Mouse (Mus musculus) intestine, embryonic 14.5 days (tissue): ENCODE measurements around the gene Psmc1. TPM values are rescaled to one million over a fixed set of nuclear protein-coding genes. Genes with fewer than 3 reads are reported as not detected.

Experiments used
- ATAC-seq: fragments of 200-750 bp; cut with Nextera tagmentation; replicated peaks from 2 replicates; pipeline ENCODE4 v1.8.0; 2017; ENCODE audit warnings: low read depth, moderate number of reproducible peaks, moderate TSS enrichment, moderate library complexity; ENCODE audit not compliant: low FRiP score, low TSS enrichment
- DNase-seq: peaks from one replicate; pipeline ENCODE4 v3.0.0-alpha.2; 2018; ENCODE audit warnings: low spot score
- H3K27ac ChIP-seq: fragments of 300-500 bp; sonication (generic); 2 replicates; pipeline ENCODE4 v1.5.1; 2014; ENCODE audit warnings: low read depth, mild to moderate bottlenecking, control low read depth
- H3K27me3 ChIP-seq: fragments of 300-500 bp; sonication (generic); replicated peaks from 2 replicates; pipeline ENCODE4 v1.6.1; 2014; ENCODE audit warnings: low read length, control low read depth; ENCODE audit not compliant: control insufficient read depth, insufficient read depth
- H3K36me3 ChIP-seq: fragments of 300-500 bp; sonication (generic); 2 replicates; pipeline ENCODE4 v1.6.1; 2014; ENCODE audit warnings: low read length, control low read depth; ENCODE audit not compliant: control insufficient read depth, insufficient read depth
- H3K4me1 ChIP-seq: fragments of 300-500 bp; sonication (generic); replicated peaks from 2 replicates; pipeline ENCODE4 v1.6.1; 2014; ENCODE audit warnings: low read length, control low read depth, mixed read lengths; ENCODE audit not compliant: control insufficient read depth, insufficient read depth
- H3K4me2 ChIP-seq: fragments of 300-500 bp; sonication (generic); 2 replicates; pipeline ENCODE4 v1.6.1; 2014; ENCODE audit warnings: low read length
- H3K4me3 ChIP-seq: fragments of 300-500 bp; sonication (generic); 2 replicates; pipeline ENCODE4 v1.5.1; 2014; ENCODE audit warnings: low read depth, low read length, control low read depth, mixed read lengths
- H3K9ac ChIP-seq: fragments of 300-500 bp; sonication (generic); 2 replicates; pipeline ENCODE4 v1.6.1; 2014; ENCODE audit warnings: mild to moderate bottlenecking, low read length
- H3K9me3 ChIP-seq: fragments of 300-500 bp; sonication (generic); 2 replicates; pipeline ENCODE4 v1.6.1; 2016; ENCODE audit warnings: low read length, control low read depth; ENCODE audit not compliant: control insufficient read depth
- WGBS: fragments of 180-500 bp; shearing (Covaris S2); extraction: QIAGEN DNeasy Blood & Tissue Kit; methylation state at CpG from one replicate; pipeline ENCODE4 v1.1.7; 2014; 5-methylcytosine and 5-hydroxymethylcytosine counted together
- polyA plus RNA-seq: library from polyadenylated mRNA; unstranded; fragments of >200 nt; fragmentation: Nextera tagmentation; extraction: Ambion mirVana; gene quantifications from 2 replicates; pipeline ENCODE4 v1.2.1, GENCODE M21; 2014

Gene Psmc1
- polyA plus RNA-seq, 1 experiment from 2014 or later = 242 TPM

DNA sequence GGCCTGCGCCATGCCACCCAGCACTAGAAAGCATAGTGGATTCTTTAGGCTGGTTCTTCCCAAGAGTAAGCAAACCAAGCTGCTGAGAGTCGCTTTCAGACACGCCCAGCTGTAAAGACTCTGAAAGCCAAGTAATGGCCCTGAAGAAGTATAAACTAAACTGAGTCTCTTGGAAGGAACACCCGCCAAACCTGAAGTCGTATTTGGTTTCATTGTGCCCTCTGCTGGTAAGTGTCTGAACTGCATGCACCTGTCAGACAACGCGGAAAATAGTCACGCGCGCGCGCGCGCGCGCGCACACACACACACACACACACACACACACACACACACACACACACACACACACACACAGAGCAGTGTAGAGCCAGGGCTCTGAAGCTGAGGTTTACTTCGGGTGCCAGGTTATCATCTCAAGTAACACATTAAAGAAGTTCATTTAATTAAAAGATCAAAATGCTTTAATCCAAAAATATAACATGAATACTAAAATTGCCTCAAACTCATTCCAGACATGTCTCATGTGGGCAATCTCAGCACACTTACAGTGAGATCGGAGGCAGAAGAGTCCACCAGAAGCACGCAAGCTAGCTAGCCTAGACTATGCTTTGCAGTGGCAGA is 3.6 kb upstream of the Psmc1 start:
- WGBS = 10% methylated on average over 20 of the region's 20 CpGs
- DNase-seq = peak; percentile 89
- Histone ChIP-seq H3K9me3 (no peaks in the 10 kb centered on the region), H3K36me3 (no peaks in the 10 kb centered on the region), H3K4me1 (peaks cover 9% of the 10 kb centered on the region; the same call in 1 of the 2 replicates), H3K4me2 (peak overlapping the region; percentile 5; the same call in 1 of the 2 replicates), H3K4me3 (no peak overlapping the region), H3K9ac (no peak overlapping the region), H3K27me3 (no peaks in the 10 kb centered on the region), H3K27ac (no peak overlapping the region)
- ATAC-seq = peak; percentile 49; the same call in 1 of the 2 replicates

DNA sequence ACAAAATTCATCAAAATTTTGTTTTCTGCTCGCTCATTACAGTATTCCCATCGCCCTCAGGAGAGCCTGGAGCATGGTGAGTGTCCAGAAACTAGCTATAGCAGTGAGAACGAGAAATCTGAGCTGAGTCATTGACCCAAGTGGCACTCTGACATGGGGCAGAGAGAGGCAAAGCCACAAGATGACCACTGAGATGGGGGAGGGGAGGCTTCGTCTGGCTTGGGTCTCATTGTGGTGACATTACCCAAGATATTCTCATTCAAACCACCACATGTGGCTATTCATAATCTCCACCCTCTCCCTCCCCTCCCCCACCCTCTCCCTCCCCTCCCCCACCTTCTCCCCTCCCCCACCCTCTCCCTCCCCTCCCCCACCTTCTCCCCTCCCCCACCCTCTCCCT is 2.5 kb upstream of the Psmc1 start:
- peaks cover 9% of the 10 kb centered on the region; the same call in 1 of the 2 replicates for H3K4me1 ChIP-seq

DNA sequence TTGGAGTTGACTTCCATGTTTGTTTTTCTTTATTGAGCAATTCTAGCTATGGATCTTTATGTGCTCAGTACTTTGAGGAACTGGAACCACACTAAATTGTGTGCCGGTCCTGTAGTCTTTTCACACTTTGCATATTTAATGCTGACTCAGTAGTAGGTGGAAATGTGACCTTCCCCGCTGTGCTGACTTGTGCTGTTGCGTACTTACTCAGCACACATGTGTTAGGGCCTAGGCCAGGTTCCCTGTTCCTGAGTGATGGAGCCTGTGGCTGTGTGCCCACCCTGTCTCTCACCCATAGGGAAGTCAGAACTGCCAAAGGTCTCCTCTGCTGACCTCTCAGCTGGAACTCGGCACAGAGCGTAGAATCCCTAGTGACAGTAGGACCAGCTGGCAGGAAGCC is 6.0 kb downstream of the Psmc1 start:
- no peak overlapping the region for H3K27ac ChIP-seq
- H3K9ac ChIP-seq = no peak overlapping the region
- H3K4me2 ChIP-seq = no peak overlapping the region
- WGBS = 88% methylated on average over 5 of the region's 5 CpGs
- 0 out of 2 replicates have a peak, but pooled peaks cover 4% of the 10 kb centered on the region for H3K4me1 ChIP-seq
- no peak for DNase-seq
- no peaks in the 10 kb centered on the region for H3K27me3 ChIP-seq
- H3K4me3 ChIP-seq = no peak overlapping the region
- no peaks in the 10 kb centered on the region for H3K9me3 ChIP-seq
- ATAC-seq = no peak
- peaks cover 88% of the 10 kb centered on the region for H3K36me3 ChIP-seq

More for the DNA sequence above, 2.5 kb upstream of the Psmc1 start:
- DNase-seq (no peak), ATAC-seq (no peak)
- no peak overlapping the region for H3K27ac ChIP-seq
- H3K9ac ChIP-seq = no peak overlapping the region
- H3K36me3 ChIP-seq = peaks cover 5% of the 10 kb centered on the region
- no peaks in the 10 kb centered on the region for H3K27me3 ChIP-seq
- no peak overlapping the region for H3K4me2 ChIP-seq
- no peaks in the 10 kb centered on the region for H3K9me3 ChIP-seq
- H3K4me3 ChIP-seq = no peak overlapping the region
- 48% methylated on average over 4 of the region's 4 CpGs for WGBS

DNA sequence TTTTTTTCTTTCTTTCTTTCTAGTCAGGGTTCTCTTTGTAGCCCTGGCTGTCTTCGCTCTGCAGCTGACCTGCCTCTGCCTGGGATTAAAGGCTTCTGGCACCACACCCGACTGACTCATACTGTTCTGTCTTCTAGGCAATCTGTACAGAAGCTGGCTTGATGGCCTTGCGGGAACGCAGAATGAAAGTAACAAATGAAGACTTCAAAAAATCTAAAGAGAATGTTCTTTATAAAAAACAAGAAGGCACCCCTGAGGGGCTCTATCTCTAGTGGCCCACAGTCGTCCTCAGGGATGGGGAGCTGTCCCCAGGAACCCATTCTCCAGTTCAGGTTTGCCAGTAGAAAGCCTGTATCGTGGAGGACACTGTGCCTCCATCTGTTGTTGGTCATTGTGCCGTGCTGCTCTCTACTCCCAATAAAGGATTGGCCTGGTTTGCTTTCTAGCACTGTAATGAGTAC is 13.0 kb downstream of the Psmc1 start:
- peaks cover 91% of the 10 kb centered on the region for H3K36me3 ChIP-seq
- H3K9me3 ChIP-seq = no peaks in the 10 kb centered on the region
- H3K9ac ChIP-seq = no peak overlapping the region
- H3K4me2 ChIP-seq = no peak overlapping the region
- H3K4me3 ChIP-seq = no peak overlapping the region
- peaks cover 7% of the 10 kb centered on the region for H3K4me1 ChIP-seq
- H3K27ac ChIP-seq = no peak overlapping the region
- H3K27me3 ChIP-seq = no peaks in the 10 kb centered on the region
- no peak for DNase-seq
- no peak for ATAC-seq
- 83% methylated on average over 7 of the region's 7 CpGs for WGBS

DNA sequence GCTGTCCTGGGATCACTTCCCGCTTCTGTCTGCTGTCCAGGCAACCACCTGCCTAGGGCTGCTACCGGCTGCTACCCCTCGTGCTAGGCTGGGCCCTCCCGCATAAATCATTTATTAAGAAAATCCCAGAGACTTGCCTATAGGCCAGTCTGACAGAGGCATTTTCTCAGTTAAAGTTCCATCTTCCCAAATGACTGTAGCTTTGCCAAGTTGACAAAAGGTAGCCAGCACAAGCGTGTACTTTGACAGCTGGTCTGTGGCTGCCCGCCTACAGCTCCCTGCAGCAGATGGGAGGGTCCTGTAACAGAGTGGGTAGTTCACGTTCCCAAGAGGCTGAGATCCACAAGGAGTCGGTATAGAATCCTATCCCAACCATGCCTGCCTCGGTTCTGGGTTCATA is 13.5 kb downstream of the Psmc1 start:
- Histone ChIP-seq H3K4me2 (no peak overlapping the region), H3K27ac (no peak overlapping the region), H3K4me3 (no peak overlapping the region), H3K9me3 (no peaks in the 10 kb centered on the region), H3K27me3 (no peaks in the 10 kb centered on the region), H3K9ac (no peak overlapping the region), H3K4me1 (peaks cover 10% of the 10 kb centered on the region), H3K36me3 (peaks cover 91% of the 10 kb centered on the region)
- DNase-seq = no peak
- no peak for ATAC-seq
- WGBS = 84% methylated on average over 9 of the region's 9 CpGs

DNA sequence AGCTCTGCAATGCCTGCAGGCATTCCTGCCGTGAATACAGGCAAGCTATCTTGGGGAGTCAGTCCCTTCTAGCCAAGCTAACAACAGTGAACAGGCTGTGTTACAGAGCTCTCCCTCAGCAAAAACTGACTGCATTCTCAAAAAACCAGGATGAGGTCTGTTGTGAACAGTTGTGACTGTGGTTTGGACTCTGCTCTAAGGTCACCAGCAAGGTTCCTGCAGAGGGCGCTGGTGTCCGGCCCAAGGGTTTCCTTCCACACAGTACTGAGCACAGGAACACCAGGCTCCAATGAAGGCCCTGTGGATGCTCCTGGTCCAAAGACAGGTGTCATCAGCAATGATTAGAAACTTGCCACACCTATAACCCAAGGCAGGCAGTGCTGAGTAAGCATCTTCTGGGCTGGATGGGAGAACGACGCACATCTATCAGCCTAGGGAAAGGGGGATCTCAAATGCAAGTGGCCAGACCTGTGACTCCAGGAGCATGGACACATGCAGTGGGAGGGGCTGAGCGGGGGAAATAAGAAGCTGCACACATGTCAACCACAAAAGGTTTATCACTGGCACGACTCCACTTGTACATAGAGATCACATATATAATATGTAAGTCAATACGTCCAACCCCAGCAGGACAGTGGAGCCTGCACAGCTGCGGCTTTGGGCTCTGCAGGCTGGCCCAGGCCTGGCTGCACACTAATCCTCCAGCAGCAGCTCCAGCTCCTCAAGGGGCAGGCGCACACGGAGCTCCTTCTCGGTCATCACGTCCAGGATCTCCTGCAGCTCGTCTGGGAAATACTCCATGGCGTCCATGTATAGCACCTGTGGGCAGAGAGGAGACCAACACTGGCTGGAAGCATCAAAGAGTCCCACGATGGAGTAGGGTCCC is 15.2 kb downstream of the Psmc1 start:
- peaks cover 10% of the 10 kb centered on the region for H3K4me1 ChIP-seq
- H3K9me3 ChIP-seq = no peaks in the 10 kb centered on the region
- no peak overlapping the region for H3K4me2 ChIP-seq
- DNase-seq = no peak
- no peak overlapping the region for H3K9ac ChIP-seq
- H3K36me3 ChIP-seq = peaks cover 85% of the 10 kb centered on the region
- no peaks in the 10 kb centered on the region for H3K27me3 ChIP-seq
- no peak overlapping the region for H3K4me3 ChIP-seq
- 0 out of 2 replicates have a peak, but pooled peaks have one; percentile 57 for ATAC-seq
- H3K27ac ChIP-seq = no peak overlapping the region
- WGBS = 83% methylated on average over 16 of the region's 16 CpGs

DNA sequence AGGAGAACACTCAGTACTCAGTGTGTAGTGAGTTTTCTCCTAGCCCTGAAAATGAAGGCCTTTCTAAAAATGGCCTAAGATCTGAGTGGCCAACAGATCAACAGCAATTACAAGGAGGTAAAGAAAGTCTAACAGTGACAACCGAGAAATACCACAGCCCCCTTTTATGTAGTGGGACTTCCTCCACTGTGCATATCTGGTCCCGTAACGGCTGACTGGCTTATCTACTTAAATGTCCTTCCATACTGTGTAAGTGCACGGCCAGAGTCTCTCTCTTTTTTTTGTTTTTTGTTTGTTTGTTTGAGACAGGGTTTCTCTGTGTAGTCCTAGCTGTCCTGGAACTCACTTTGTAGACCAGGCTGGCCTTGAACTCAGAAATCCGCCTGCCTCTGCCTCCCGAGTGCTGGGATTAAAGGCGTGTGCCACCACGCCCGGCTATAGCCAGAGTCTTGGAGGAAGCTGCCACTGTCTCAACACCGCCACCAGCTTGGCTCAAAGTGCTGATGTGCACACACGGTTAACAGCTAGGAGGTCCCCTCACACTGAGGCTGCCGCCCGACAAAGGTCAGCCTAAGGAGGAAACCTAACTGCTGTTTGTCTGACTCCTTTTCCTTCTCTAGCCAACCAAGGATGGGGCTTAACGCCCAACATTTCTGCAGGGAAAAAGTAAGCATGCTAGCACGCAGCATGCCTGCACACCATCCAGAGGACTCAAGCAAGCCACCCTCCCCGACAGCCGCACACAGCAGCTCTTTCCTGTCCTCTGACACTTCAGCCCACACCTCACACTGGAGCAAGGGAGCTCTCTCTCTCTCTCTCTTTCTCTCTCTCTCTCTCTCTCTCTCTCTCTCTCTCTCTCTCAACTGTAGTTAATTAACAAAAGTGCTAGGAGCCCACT is 17.3 kb downstream of the Psmc1 start:
- H3K27ac ChIP-seq = peak overlapping the region; percentile 48; the same call in 1 of the 2 replicates
- H3K4me3 ChIP-seq = no peak overlapping the region
- no peaks in the 10 kb centered on the region for H3K9me3 ChIP-seq
- peaks cover 83% of the 10 kb centered on the region for H3K36me3 ChIP-seq
- no peak overlapping the region for H3K4me2 ChIP-seq
- H3K27me3 ChIP-seq = no peaks in the 10 kb centered on the region
- no peak for DNase-seq
- ATAC-seq = no peak
- peaks cover 10% of the 10 kb centered on the region for H3K4me1 ChIP-seq
- H3K9ac ChIP-seq = no peak overlapping the region
- 66% methylated on average over 17 of the region's 17 CpGs for WGBS

DNA sequence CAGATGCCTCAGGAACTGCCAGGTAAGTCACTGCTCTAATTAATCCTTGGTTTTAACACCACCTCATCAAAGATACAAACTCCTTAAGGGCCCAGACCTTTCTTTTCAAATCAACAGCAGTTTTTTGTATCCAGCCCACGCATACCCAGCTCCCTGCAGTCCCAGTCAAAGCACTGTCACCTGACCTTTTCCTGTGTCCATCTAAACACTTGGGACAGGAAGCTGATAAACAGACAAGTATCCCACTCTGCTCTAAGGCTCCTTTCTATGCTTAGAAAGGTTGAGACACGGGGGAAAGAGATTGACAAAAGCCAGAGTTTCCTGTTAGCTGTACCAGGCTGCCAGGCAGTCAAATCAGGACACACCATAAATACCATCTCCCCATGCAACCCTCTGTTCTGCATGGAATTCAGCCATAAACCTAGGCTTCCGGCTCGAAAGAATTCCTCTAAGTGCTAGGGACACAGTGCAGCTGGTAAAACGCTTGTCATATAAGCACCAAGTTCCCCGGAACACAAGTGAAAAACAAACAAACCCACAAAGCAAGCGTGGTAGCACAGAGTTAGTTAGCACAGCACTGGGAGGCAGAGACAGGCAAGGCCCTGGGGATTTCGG is 18.0 kb downstream of the Psmc1 start:
- Histone ChIP-seq H3K4me2 (no peak overlapping the region), H3K4me3 (no peak overlapping the region), H3K4me1 (peaks cover 10% of the 10 kb centered on the region), H3K27me3 (no peaks in the 10 kb centered on the region), H3K9me3 (no peaks in the 10 kb centered on the region), H3K27ac (peak overlapping the region; percentile 48), H3K36me3 (peaks cover 83% of the 10 kb centered on the region), H3K9ac (no peak overlapping the region)
- ATAC-seq = no peak
- no peak for DNase-seq
- WGBS = 27% methylated on average over 8 of the region's 8 CpGs
